Mouse (Mus musculus) gastrocnemius, postnatal 36 days (tissue): ENCODE results near the gene Rsl1d1. TPM values are rescaled to one million over a fixed set of nuclear protein-coding genes. Genes with fewer than 3 reads are reported as not detected.
A peak's percentile ranks its signal among the peaks of the same experiment; 100 is the strongest.

ENCODE experiments used
- DNase-seq, 2 experiments: peaks; one replicate each; pipeline ENCODE4 v3.0.0; 2022
- intact Hi-C: fragments of 180-260 bp; cut with DNase I; formaldehyde crosslinking; loops from one replicate; pipeline ENCODE4 v1.15.1; 2025
- long read RNA-seq, 2 experiments: library from polyadenylated mRNA; stranded (forward); transcript quantifications; one replicate each; pipeline ENCODE4 v2.0.0; 2021
- total RNA-seq, 2 experiments: library from RNA; stranded (reverse); gene quantifications; 2 replicates each; pipeline ENCODE4 v1.2.3; 2021

Rsl1d1 gene
- 10 to 100 TPM; 40.2 to 50.7 TPM for total RNA-seq
- long read RNA-seq, experiment 1, transcript Rsl1d1-201 (9 exons, 1,945 nt): major isoform, 65 of 80 reads
- long read RNA-seq, experiment 1, transcript Rsl1d1-203 (2 exons, 769 nt): minor isoform, 5 of 80 reads
- long read RNA-seq, experiment 1, partial matches to known transcripts: 5 of 80 reads
- long read RNA-seq, experiment 1, other reads (novel, unspliced or antisense): 5 of 80 reads
- long read RNA-seq, experiment 2, transcript Rsl1d1-201 (9 exons, 1,945 nt): major isoform, 79 of 93 reads
- long read RNA-seq, experiment 2, transcript Rsl1d1-203 (2 exons, 769 nt): minor isoform, 8 of 93 reads
- long read RNA-seq, experiment 2, partial matches to known transcripts: 0 of 93 reads
- long read RNA-seq, experiment 2, other reads (novel, unspliced or antisense): 6 of 93 reads

DNA sequence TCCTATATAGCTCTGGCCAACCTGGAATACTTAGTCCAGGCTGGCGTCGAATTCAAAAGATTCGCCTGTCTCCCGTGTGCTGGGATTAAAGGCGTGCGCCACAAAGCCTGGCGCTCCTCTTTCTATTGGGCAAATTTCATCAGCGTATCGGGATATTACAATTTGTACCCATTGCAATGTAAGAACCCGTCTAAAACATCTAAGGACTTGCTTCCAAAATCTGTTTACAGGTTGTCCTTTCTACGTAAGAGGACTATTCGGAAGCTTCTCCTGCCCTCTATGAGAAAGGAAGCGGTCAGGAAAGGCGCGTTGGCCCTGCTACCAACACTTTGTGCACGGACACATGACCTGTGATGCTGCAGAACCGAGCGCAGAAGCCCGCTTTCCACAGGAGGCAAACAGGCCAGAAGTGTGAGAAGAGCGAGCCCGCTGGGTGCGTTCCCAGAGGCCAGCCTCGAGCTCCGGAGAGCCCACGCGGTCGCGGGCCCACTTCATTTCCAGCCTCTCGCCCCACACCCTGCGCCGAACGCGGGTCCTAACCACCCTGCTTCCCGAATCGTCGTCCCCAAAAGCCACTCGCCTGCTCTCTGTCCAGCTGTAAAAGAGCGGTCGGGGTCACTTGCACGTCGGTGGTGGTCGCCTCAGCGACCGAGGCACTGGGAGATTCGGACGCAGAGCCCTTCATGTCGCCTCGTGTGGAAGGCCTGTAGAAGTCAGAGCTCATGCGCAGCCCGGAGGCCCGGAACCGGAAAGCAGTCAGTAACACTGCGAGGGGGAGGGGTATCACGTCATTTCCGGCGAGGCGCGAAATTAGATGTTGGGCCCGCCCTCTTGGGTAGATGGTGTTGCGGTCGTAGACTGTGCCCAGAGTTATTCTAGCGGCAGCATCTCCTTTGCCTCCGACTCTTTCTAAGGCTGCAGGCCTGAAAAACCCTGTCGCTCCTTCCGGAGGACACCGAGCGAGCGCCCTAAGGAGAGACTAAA is at the start of gene Rsl1d1:
Rsl1d1 (minus strand) TSS at position 761 of the 984 bp plus-strand sequence.
- DNase-seq: peak; percentile 83 to 86
- intact Hi-C loops: loop anchor here (5.0 kb wide), 1 partner anchor 49 kb away; the partner anchor contains the start of gene Gspt1

DNA sequence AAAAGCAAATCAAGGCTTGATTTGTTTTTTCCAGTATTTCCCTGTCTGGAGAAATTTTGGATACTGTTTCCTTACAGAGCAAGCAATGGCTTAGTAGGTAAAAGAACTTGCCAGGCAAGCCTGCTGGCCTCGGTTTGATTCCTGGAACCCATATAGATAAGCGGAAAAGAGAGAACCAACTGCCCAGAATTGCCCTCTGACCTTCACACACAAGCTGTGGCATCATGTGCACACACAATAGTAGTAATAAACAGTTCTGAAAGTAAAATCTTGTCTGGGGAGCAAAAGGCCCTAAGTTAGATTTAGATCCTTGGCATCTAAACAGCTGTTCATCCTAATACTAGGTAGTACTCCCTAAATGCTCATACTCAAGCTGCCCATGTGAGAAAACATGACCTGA is 44.7 kb upstream of the Rsl1d1 start:
- no peak for DNase-seq
- intact Hi-C loops: no loop called here

DNA sequence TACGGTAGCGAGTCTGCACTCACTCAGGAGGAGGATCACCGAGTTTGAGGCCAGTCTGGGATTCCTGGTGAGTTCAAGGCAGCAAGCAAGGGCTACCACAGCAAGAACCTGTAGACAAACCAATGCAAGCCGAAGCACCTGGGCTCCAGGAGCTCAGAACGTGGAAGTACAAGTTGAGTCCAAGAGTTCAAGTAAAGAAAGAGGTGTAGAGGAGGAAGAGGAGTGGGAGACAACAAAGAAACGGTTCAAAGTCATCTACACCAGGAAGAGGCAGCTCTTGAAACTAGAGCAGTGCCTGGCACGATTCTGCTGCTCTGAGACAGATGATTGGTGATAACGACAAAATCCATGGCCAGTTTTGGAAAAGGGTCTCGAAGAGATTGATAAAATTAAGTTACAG is 42.6 kb upstream of the Rsl1d1 start:
- intact Hi-C loops: no loop called here
- no peak for DNase-seq

DNA sequence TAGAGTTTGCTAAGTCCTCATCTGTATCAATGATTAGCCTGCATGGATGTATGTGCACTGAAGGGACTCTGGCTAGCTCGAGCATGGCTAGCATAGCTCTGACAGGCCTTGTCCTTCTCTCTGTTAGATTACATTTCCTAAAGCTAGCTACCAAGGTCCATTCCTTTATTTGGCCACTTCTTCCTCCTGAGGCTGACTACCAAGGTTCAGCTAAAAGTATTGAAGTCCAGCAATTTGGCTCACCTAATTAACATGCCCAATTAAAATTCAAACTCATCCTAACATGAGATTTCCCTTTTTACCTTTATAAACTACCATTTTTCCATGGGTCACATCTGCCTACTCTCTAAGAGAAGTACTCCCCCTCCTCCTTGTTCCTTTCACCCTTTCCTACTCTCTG is 39.3 kb upstream of the Rsl1d1 start:
- intact Hi-C loops: no loop called here

DNA sequence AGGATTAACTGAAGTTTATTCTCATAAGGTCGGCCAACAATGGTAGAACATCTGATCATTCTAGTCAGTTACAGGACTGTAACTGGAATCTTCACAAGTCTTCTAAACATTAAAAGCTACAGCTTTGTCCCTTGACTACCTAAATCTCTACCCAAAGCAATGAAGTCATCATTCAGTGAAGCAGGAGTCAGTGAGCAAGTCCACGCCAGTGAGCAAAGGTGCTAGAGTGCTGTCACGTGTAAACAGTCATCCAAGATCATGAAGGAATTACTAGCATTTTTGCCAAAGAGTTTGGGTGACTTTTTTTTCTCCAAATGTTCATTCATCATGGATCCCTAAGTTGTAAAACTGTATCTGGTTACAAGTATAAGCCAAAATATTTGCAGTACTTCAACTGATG is 14.7 kb upstream of the Rsl1d1 start:
- no peak for DNase-seq
- intact Hi-C loops: no loop called here

More for the DNA sequence above, 39.3 kb upstream of the Rsl1d1 start:
- DNase-seq: no peak

DNA sequence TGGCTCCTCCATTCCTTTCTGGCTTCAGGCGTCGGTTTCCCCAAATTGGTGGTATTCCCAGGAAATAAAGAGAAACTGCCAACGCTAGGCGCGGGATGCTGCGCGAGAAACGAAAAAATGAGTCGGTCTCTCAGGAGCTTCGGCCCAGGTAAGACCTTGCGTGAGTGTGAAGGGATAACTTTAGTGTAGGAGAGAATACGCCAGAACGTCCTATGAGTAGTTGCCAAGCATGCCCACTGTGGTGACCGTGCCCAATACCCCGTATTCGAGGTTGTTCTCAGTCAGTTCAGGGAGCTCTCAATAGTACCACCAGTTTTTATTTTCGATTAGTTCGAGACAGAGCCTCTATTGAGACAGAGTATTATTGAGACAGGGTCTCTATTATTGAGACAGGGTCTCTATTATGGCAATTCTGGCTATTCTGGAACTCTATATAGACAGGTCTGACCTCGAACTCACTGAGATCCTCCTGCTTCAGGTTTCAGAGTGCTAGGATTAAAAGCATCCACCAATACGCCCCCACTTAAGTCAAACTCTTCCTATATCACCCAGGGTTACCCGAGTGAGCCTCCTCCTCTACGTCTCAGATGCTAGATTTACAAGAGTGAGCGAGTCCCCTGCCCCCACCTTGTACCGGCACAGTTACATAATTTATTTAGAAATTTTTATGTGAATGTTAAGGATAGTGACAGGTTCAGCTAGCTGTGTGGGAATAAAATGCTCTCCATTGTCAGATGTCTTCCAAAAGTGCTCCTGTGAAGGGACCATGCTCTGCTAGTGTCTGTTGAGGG is 664 bp upstream of the Rsl1d1 start:
- intact Hi-C loops: loop anchor here (5.0 kb wide), 1 partner anchor 49 kb away; the partner anchor contains the start of gene Gspt1
- no peak for DNase-seq

DNA sequence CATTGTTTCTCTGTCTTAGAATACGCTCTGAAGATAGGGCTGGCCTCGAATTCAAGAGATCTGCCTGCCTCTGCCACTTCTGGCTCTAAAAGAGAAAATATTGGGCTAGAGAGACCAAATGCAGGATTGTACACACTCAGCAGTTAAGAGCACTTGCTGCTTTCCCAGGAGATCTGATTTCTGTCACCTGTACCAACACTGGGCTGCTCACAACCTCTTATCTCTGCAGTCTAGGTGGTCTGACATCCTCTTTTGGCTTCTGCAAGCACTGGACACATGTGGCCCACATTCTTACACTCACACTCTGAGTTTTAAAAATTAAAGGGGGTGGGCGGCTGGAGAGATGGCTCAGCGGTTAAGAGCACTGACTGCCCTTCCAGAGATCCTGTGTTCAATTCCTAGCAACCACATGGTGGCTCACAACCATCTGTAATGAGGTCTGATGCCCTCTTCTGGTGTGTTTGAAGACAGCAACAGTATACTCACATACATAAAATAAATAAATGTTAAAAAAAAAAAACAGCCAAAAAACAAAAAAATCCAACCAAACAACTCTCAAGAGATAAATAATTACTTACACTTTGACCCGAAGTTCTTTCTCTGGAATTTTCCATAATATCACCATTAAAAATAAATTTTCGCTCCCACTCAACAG is 1.3 kb downstream of the Rsl1d1 start:
- no peak for DNase-seq

DNA sequence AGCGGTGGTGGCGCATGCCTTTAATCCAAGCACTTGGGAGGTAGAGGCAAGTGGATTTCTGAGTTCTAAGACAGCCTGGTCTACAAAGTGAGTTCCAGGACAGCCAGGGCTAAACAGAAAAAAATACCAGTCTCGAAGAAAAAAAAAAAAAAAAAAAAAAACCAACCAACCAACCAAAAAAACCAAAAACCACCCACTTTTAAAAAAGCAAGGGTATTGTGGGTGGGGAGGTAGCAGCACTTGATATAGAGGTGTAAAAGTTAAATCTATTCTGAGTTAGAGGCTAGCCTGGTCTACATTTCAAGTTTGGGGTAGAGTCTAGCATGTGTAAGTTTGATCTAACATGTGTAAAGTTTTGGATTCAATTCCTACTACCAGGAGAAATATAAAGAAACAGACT is 2.9 kb downstream of the Rsl1d1 start:
- DNase-seq: no peak

More for the DNA sequence above, 1.3 kb downstream of the Rsl1d1 start:
- intact Hi-C loops: loop anchor here (5.0 kb wide), 1 partner anchor 50 kb away; the partner anchor contains the start of gene Gspt1

DNA sequence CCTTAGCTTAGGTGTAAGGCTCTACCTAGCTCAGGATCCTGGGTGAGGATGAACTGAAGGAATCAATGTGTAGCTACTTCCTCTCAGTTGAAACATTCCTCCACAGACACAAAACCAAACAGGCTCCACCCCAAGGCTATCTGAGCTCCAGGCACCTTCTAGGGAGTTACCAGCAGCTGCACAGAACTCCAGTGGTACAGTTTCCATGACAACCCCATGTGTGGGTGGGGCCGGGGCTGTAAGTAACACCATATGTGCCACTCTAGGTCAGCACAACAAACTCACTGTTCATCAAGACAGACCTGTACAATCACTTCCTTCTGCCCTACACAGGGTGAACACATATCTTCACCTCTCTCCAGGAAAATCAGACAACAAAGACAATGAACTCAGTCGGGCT is 4.7 kb downstream of the Rsl1d1 start:
- intact Hi-C loops: no loop called here
- no peak for DNase-seq

More for the DNA sequence above, 2.9 kb downstream of the Rsl1d1 start:
- intact Hi-C loops: loop anchor here (5.0 kb wide), 1 partner anchor 52 kb away; the partner anchor contains the start of gene Gspt1

DNA sequence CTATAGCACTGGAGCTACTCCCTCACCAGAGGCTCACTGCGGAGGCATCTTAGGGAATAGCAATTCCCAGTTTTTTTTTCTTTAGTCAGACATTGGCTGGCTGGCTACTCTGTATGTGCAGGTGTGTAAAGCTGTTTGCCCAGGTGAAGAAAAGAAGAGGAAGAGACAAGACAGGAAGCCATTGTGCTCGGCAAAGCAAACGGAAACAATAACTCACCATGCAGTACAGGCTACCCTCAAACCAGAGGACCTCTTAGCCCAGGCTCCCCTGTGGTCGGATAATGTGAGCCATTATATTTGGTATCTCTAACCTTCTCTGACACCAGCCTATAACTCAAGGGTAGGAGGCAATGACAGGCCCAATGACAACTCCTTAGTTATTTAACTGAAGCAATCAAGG is 6.1 kb downstream of the Rsl1d1 start:
- no peak for DNase-seq
- intact Hi-C loops: no loop called here

DNA sequence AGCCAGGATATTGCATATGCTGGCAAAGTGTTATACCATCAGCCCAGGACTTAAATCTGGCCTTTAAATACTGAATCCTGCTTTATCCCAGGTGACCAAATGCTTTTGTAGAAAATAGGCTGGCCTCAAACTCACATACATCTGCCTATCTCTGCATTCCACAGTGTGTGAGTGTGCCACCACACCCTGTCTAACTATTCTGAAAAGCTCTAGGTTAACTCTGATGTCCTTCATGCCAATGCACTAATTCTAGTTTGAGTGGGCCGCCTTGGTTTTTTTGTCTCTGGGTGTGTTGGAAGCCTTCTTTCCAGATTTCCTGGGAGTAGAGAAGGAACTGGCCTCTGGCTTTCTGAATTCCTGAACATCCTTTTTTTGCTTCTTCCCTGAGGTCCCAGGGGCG is 9.9 kb downstream of the Rsl1d1 start:
- DNase-seq: no peak

DNA sequence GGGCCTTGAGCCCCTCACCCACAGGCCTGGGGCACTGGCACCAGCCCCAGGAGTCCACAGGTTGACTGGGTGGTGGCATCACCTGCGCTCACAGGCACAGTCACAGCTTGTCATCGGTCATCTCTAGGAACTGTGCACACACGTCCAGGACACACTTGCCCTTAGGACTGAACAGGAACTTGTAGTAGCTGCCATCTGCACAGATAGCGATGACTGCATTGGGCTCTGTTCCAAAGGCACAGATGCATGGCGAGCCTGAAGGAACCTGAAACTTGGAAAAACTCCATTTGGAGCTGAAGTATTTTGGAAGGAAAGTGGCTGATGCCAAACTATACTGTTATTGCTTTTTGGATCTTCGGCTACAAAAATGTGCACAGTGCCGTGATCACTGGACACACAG is 13.0 kb downstream of the Rsl1d1 start:
- intact Hi-C loops: no loop called here
- no peak for DNase-seq

More for the DNA sequence above, 9.9 kb downstream of the Rsl1d1 start:
- intact Hi-C loops: no loop called here

DNA sequence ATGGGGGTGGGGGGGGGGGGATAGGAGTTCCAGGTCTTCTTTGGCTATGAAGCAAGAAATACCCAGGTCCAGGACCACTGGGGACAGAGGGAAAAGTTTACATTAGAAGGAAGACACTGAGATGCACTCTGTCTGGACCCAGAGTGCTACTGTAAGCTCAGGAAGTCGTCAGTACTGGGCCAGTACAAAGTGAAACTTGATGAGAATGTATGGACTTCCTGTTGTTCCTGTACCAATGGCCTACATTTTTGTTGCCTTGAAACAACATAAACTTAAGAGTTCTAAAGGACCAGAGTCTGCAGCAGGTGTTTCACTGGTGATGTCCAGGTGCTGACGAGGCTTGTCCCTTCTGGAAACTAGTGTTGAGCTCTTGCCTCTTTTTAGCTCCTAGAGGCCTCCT is 25.7 kb downstream of the Rsl1d1 start:
- no peak for DNase-seq
- intact Hi-C loops: no loop called here

DNA sequence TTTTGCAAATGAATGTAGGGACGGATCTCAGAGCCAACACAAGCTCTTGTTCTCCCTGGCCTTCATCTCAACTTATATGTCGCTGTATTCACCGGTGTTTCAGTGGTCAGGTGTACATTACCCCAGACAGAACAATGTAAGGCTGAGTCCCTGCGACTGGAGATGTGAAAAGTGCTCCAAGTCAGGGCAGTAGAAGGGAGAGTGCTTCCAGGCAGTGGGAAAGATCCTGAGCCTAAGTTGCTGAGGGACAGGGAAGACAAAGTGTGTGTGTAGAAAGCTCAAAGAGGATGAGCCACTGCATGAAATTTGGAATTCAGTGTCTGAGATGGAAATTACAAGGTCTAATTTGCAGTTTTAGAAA is 26.3 kb downstream of the Rsl1d1 start:
- DNase-seq: no peak
- intact Hi-C loops: no loop called here

DNA sequence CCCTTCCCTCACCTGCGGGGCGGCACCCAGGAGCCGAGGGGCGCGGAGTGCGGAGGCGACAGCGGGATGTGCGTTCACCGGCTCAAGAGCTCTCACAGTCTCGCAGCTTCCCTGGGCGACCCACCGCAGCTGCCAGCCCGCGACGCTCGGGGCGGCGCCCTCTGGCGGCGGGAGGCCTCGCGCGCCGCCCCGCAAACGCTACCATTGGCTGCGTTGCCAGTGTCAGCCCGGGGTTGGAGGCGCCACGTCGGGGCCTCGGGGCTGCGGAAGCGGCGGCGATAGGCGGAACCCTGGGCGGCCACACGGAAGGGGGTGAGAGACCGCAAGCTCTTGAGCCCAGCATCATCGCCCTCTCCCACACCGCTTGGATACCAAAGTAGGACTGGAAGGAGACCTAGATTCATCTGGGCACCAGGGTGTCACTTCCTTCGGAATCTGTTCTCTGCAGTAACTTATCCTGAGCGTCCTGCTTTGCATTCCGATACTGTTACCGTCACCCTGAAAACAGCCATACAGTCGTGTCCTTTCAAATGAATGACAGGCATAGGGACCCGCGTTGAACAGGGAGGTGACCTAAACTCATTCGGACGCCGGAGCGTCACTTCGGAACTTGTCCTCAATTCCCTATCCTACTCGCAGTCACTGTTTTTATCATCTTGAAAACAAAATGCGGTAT is 26.8 kb downstream of the Rsl1d1 start, which contains the start of gene Zc3h7a:
Zc3h7a (minus strand) TSS at position 186 of the 676 bp plus-strand sequence.
- intact Hi-C loops: no loop called here
- DNase-seq: peak; percentile 84 to 86

DNA sequence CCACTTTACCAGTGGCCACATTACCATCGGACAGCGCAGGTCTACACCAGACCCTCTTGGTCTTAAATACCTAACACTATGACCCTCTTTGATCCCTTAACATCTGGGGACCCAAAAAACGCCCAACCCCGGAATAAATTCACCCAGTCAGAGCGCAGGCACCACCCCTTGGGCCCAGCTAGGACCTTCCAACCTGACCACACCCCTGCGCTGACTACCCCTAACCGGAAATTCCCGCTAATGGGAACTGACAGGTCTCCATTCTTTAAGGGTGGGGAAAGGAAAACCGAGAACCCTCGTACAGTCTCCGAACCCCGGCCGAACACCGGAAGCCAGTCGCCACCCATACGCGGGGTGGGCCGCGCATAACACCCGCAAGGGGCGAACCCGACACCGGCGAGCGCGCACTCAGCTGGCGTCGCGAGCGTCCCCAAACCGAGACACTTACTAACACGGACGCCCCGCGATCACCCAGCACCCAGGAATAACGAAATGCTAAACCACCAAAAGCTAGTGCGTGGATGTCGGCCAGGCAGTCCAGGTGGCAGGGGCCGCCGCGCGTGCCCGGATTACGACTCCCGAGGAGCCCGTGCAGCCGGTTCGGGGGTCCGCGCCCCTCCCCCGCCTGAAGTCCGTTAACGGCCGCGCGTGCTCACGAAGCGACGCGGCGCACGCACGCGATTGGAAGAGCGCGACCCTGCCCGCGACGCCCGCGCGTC is 27.5 kb downstream of the Rsl1d1 start:
- intact Hi-C loops: no loop called here

DNA sequence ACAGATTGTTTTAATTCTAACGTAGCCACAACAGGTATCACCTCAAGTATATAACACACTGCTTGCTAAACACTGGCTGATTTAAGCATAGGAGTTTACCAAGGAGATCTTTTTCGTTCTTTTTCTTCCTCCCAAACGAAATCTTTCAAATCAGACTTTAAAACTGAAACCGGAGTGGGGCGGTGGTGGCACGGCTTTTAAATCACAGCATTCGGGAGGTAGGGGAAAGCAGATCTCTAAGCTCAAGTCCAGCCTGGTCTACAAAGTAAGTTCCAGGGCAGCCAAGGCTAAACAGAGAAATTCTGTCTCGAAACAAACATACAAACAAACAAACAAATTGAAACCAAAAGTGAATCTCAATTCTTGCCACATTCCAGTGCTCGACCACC is 28.0 kb downstream of the Rsl1d1 start:
- no peak for DNase-seq
- intact Hi-C loops: no loop called here

More for the DNA sequence above, 27.5 kb downstream of the Rsl1d1 start:
- DNase-seq: peak; percentile 45 to 54

DNA sequence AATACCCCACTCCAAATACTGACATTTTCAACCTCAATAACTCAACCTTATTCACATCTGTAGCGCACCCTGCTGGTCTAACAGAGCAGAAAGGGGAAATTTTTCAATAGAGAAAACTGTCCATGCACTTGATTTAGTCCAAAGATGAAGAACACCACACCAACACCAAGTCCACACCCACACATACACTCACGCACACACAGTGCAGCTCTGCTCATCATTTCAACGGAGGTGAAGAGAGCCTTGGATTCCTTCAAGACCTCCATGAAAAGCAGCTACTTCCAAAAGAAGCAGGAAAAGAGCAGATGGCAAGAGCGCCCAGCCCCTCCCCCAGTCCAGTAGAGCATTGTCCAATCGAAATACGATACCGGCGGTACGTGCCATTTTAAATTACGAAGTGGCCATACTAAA is 28.5 kb downstream of the Rsl1d1 start:
- intact Hi-C loops: loop anchor here (5.0 kb wide), 2 partner anchors 137 to 302 kb away; no protein-coding TSS in a partner anchor
- DNase-seq: peak in 1 of 2 experiments; percentile 37
